Mouse (Mus musculus): ENCODE data around the gene Gm11639. TPM values are rescaled to one million over a fixed set of nuclear protein-coding genes. Genes with fewer than 3 reads are reported as not detected.
"Not testable (repeated sequence)": the region's sequence is repeated elsewhere in the genome, so short reads cannot be mapped to it uniquely, and the experiment has no call there.

Gene Gm11639
- total RNA-seq, 1 experiment from 2014 or later: 0.11 TPM

DNA sequence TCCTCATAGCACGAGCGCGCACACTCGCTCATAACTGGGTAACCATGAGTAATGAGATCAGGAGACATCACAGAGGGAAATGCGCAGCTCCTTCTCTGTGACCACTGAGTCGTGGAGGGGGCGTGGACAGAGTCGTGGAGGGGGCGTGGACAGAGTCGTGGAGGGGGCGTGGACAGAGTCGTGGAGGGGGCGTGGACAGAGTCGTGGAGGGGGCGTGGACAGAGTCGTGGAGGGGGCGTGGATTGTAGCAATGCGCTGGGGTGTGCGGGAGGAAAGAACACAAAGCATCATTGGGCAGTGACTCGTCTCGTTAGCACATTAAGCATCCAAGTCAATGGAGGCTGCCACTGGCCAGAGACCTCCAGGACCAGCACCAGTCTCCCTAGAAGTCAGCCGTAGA is 426.9 kb downstream of the Gm11639 start:
- DNase-seq: not testable (repeated sequence)

DNA sequence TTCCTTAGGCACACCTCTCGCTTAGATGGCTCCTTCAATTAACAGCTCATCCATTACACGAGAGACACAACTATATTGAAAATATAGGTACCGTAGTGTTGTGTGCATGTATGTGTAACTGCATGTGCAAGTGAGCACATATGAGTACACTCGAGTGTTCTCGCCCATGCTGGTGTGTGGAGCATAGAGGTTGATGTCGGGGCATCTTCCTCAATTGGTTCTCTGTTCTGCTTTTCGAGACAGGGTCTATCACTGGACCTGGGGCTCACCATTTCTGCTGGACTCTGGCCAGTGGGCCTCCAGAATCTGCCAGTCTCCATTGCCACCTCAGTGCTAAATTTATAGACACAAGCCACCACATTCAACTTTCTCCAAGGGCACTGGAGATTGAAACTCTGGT is 432.3 kb downstream of the Gm11639 start:
- no peak for DNase-seq

DNA sequence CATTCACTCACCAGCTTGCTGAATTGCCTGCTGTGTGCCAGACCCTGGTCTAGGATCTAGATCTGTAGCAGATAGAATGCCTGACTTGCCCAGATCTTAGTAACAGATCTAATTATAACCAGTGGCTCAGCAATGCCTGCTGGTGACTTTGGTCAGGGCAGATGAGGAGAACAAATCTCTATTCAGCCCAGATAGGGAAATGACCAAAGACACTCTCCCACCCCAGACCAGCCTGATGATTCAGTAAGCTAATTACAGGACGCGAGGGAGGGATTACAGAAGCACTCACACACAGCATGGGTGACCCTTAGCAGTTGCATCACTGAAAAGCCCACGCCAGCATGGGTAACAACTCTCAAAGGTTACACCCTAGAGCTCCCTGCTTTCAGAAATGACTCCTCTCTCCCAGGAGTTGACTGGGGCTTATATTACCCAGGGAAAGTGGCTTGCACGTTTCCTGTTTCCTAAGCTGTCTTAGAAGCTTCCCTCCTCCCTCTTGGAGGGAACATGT is 435.1 kb downstream of the Gm11639 start:
- DNase-seq: no peak

DNA sequence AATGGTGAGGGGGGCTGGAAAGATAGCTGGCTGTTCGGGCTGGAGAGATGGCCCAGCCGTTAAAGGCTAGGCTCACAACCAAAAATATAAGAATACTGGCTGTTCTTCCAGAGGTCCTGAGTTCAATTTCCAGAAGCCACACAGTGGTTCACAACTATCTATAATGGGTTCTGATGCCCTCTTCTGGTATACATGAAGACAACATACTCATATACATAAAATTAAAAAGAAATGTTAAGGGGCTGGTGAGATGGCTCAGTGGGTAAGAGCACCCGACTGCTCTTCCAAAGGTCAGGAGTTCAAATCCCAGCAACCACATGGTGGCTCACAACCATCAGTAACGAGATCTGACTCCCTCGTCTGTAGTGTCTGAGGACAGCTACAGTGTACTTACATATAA is 436.3 kb downstream of the Gm11639 start:
- DNase-seq: not testable (repeated sequence)

DNA sequence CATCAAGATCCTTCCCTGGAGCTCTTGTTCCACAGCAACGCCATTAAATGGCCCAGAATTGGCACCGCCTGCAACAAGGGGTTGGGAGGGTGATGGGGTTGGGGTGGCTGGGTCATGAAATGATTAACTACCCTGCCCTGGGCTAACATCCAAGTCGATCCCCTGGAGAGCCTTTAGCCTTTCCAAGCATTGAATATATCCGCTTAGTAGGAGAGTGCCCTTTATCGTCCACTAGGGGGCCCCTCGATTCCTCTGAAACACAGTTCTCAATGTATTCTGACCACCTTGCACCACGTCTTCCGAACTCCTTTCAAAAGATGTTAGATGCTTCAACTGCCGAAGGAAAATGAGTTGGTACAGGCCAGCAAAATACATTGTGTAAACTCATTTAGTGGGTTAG is 438.5 kb downstream of the Gm11639 start:
- DNase-seq: peak; percentile 72

DNA sequence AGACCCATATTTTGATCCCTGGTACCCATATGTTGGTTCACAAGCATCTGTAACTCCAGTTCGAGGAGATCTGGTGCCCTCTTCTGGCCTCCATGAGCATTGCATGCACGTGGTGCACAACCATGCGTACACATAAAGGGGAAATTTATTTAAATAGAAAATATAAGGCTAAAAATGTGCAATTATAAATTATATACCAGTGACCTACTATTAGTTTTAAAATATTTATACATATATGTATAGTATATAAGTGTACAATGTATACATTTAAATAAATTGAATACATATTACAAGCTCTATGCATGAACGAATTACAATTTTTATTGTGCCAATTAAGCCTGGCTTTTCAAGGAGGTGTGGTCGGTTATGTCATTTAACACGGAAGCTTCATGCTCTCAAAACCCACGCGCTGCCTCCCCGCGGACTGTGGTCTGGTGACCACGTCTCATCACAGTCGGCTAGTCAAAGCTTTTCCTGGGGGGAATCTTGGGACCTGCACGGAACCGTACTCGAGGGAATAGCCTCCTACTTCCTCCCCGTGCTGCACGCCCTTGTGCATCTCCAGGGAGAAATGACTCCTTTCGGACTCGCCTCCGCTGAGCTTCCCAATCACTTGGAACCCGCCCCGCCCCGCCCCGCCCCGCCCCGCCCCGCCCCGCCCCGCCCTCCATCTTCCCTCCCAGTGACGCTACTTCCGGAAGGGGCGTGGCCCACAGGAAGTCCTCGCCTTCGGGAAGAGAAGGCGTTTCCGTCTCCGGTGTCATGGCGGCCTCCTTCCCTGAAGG is 440.4 kb downstream of the Gm11639 start, which contains the start of gene Mettl2:
Mettl2 (plus strand) TSS at position 691 of the 785 bp plus-strand sequence.
- peak; percentile 92 for DNase-seq

DNA sequence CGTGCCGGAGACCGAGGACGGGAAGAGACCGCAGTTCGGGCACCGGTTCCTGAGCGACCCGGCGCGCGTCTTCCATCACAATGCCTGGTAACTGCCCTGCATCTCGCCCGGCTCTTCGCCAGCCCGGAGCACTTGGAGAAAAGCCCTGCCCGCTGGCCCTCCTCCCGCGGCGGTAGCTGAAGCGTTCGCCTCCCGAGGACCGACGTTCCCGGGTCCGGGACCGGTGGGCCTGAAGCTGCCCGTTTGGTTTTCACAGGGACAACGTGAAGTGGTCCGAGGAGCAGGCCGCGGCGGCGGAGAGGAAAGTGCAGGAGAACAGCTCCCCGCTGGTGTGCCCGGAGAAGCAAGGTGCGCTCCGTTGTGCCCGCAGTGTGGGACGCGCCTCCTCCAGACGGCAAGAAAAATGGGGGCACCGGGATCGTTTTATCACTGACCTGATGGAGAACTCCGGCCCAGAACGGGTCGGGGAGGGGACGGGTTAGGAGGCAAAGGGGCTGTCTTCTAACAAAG is 441.1 kb downstream of the Gm11639 start:
- peak; percentile 31 for DNase-seq

DNA sequence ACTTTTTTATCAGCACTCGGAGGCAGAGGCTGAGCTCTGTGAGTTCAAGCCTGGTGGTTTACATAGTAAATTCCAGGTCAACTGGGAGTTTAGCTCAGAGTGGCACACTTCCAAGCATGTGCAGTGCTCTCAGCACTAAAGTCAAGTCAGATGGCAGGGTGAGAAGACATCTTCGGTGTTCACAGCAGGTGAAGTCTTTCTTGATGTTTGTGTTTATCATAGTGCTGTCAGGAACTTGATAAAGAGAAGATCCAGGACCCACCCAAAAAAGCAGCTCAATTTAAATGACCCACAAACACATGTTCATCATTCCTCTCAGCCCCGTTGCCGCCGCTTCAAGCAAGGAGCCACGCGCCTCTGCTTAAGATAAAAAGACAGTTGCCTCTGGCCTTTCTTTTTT is 450.2 kb downstream of the Gm11639 start:
- DNase-seq: no peak

DNA sequence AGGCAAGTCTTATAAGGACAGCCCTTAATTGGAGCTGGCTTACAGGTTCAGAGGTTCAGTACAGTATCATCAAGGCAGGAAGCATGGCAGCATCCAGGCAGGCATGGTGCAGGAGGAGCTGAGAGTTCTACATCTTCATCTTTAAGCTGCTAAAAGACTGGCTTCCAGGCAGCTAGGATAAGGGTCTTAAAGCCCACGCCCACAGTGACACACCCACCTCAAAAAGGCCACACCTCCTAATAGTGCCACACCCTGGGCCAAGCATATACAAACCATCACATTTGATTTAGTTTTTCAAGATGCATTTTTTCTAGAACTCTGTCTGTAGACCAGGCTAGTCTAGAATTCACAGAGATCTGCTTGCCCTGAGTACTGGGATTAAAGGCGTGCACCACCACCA is 451.7 kb downstream of the Gm11639 start:
- DNase-seq: not testable (repeated sequence)

DNA sequence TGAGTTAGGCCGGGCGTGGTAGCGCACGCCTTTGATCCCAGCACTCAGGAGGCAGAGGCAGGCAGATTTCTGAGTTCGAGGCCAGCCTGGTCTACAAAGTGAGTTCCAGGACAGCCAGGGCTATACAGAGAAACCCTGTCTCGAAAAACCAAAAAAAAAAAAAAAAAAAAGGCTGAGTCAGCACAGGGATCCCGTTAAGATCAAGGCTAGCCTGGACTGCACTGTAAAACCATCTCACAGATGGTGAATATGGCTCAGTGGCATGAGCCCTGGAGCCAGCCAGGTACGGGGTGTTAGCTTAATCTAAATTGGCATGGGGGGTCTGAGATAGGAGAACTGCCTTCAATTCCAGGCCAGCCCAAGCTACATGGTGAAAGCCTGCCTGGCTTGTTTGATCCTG is 455.0 kb downstream of the Gm11639 start:
- not testable (repeated sequence) for DNase-seq

DNA sequence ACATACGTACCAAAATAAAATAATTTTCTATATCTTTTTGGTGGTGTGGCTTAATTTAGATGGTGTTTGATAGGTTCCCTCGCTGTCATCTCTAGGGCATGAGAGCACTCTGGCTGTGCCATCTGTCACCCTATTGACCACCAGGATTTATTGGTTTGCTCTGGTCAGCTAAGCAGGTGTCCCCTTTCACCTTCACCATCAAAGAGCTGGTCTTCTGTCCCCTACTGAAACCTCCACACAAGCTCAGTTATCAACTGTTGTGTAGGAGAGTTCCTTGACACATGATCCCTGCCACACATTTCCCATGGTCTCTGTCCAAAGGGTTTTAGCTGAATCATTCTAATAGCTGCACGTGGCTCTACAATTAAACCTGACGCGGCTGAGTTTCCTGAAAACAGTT is 455.6 kb downstream of the Gm11639 start:
- no peak for DNase-seq

DNA sequence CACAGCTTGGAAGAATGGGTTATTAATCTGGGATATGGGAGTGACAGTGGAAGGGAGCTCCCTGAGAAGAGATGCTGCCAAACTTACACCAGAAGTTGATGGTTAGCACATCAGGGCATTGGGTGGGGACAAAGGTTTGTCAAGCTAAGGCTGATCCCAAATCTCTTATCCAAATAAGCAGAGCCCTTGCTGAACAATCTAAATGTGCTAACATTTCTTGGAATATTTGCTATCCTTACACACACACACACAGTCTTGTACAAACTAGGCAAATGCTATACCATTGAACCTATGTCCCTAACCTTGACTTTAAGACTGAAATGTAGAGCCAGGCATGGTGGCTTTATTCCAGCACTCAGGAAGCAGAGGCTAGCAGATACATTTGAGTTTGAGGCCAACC is 458.1 kb downstream of the Gm11639 start:
- DNase-seq: no peak

DNA sequence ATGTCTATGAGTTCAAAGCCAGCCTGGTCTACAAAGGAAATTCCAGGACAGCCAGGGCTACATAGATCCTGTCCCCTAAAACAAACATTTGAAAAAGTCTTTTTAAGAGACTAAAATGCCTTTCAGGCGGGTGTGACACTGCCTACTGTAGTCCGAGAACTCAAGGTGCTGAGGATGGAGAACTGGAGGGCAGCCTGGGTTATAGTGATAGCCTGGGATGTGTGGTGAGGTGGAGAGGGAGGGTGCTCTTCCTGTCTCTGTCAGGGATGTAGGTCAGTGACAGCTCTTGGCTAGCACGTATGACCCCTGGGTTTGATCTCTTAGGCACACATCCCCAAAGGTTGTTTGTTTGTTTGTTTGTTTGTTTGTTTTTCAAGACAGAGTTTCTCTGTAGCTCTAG is 458.6 kb downstream of the Gm11639 start:
- no peak for DNase-seq

DNA sequence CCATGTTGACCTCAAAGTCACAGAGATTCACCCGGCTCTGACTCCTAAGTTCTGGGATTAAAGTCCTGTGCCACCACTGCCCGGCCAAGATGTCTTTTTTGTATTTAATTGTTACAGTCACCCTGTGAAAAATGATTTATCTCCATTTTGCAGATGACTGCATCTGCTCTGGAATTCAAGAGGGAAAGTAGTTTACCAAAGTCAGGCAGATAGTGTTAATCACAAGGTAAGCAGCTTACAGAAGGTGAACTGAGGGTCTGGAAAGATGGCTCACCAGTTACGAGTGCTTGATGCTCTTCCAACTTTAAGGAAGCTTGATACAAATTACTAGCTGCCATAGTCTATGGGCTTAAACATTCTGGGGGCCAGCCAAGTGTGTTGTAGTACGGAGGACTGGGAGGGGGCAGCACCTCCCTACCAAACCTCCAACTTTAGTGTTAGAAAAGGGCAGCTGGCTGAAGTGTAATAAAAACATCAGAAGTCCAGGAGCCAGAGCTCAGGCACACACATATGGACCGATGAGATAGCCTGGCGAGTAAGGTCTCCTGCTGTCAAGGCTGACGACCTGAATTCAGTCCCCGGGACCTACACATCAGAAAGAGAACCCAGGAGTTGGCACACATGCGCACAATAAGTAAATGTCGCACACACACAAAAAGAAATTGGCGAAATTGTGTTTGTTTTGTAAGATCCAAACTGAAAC is 459.2 kb downstream of the Gm11639 start:
- DNase-seq: peak; percentile 41

DNA sequence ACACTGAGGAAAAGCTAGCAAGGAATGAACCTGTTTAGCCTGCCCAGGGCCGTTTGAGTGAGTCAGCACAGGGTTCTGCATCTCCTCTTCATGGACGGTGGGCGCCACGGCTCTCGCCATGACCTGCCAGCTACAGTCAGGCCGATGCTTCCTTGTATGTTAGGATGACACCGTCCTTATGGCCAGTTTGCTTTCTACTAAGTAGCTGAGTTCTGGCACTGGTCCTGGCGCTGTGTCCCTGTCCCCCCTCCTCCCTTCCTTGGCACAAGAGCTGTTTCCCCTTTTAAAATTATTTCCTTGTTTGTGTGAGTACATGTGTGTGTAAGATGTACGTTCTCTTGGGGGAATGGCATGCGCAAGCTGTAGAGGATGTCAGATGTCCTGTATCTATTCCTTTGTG is 459.7 kb downstream of the Gm11639 start:
- no peak for DNase-seq

DNA sequence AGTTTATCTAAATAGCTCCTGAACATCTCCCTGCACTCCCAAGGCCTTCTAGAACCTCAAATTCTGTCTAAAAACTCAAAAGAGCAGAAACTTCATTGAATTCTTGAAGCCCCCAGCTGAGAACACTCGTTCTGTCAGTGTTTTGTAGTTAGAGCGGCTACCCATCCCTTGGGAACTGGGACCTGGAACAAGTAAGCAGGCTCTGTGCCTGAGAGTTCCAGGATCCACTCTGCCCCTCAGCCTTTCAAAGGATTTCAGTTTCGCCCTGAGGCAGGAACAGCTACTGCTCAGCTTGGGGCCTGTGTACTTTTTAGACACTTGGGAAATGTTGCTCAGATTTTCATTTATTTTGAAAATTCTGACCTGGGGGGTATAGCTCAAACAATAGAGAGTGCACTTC is 461.1 kb downstream of the Gm11639 start, which contains the start of gene Gm10842:
Gm10842 (plus strand) TSS at position 301 of the 400 bp plus-strand sequence.
- no peak for DNase-seq

DNA sequence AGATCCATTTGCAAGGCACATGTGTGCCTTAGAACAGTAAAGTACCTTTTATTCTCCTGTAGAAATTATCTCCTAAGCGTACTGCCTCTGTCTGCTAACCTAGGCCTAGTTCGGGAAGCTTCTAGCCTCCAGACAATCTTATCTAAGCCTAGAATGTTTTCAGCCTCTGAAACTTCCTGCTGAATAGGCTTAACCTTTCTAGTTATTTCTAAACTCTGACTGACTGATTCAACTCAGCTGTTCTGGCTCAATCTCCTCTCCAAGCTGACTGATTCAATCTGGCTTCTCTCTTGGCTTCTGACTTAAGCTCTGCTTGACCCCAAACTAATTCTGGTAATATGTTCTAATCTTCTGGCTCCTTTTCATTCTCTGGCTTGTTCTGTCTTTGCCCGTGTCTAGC is 463.8 kb downstream of the Gm11639 start:
- DNase-seq: no peak

DNA sequence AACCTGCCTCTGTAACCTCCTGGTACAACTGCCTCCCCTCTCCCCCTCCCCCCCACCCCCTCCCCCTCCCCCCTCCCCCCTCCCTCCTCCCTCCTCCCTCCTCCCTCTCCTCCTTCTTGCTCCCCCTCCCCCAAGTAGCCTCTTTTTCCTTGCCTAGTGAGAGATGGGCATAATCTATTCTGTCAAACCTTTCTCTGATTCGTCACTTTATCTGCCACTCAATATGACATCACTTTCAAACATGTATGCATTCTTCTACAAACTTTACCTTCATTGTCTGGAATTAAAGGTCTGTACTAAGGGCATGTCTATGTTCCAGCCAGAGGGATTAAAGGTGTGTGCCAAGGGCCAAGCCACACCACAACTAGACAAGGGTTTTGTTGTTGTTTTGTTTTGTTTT is 464.3 kb downstream of the Gm11639 start:
- DNase-seq: no peak

DNA sequence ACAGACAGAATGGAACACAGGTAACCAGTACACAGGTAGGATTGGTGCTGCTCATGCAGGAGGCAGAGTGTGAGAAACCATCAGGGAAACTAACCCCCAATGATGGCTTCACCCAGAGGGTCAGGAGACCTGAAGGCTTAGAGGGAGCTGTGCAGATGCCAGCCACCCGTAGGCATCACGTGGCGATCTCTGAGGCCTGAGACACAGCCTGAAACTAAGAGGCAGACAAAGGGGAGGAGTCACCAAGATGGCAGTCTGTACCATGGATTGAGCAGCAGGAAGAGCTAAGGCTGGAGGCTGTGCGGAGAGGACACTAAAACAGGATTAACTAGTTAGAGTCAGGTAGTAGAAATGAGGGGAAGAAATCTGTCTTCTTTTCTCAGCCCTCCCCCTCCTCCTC is 465.2 kb downstream of the Gm11639 start:
- DNase-seq: no peak

DNA sequence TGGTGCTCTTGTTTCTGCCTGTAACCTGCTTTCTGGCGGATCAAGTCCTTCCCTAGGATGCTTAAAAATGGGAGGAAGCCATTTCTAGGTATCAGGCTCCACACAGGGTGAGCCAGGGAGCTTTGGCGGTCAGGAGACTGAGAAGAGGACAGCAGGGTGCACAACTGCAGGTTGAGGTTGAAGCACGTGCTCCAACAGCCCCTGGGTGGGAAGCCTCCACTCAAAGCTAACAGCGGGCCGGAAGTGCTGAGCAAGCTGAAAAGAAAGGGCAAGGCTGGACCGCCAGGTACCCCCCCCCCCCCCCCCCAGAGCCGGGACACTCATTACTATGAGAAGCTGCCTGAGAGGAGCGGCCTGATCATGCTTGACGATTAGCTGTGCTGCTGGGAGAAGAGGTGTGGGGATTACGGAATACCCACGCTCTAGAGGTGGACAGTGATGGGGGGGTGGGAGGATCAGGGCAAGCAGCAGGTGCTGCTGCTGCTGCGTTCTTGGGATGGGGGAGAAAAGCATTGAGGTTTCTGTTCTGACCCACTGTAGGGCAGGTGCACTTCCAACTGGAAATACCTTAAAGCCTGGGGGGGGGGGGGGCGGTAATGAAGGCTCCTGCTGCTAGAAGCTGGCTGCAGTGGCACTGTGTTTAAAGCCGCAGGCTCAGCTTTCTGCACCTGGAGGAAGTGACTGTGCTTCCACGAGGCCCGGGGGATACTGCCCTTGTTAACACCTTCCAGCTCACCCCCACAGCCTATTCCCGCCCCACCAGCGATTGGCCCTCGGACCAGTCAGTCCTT is 465.9 kb downstream of the Gm11639 start:
- DNase-seq: no peak

DNA sequence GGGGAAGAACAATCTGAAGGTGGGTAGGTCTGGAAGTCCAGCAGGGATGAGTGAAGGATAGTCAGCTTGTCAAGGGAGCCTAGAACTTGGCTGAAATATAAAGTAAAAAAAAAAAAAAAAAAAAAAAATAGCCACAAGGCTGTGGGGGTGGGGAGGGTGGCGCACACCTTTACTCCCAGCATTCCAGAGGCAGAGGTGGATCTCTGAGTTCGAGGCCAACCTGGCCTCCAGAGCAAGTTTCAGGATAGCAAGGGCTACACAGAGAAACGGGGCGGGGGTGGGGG is 466.5 kb downstream of the Gm11639 start:
- no peak for DNase-seq

DNA sequence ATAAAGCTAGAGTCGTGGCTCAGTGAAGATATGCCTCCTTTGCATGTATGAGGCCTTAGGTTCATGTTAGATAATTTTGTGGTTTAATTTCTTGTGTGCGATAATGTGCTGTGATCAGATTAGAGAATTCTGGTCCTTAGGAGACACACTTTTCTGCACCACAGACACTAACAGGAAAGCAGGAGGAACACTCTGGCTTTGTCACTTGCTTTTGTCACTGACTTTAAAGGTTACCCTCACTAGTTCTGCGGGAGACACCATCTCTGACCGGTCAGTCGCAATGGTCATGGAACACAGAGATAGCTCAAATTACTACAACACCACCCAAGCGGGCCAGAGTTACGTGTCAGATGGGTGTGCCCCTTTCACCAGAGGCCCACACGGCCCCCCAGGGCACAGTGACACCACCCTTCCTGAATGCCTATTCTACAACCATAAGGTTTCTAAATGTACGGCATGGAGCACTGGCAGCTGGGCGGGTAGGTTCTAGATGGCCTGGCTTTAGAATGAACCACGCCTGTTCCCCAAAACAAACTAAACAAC is 466.9 kb downstream of the Gm11639 start:
- DNase-seq: no peak
